Mouse (Mus musculus) thymus, postnatal 10 days (tissue): ENCODE data around the gene Palld.

Experiments
- DNase-seq, 2 experiments: peaks; one replicate each; pipeline ENCODE4 v3.0.0; 2021; ENCODE audit warnings: low spot score in 2 of 2

Palld gene

DNA sequence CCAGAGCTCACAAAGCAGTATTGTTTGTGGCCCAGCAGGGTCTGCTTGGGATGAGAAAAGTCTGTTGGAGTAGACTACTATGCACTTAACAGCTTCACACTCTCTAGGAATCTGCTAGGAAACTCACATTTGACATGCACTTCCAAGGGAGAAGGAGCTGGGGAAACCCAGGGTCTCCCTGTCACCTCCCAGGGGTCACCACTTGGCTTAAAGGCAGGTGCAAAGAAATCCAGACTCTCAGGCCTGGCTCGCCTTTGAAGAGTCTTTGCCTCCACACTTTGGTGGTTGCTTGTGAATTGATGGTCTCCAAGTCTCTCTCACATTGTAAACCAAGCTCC is 272.9 kb downstream of the Palld start:
- DNase-seq: no peak

DNA sequence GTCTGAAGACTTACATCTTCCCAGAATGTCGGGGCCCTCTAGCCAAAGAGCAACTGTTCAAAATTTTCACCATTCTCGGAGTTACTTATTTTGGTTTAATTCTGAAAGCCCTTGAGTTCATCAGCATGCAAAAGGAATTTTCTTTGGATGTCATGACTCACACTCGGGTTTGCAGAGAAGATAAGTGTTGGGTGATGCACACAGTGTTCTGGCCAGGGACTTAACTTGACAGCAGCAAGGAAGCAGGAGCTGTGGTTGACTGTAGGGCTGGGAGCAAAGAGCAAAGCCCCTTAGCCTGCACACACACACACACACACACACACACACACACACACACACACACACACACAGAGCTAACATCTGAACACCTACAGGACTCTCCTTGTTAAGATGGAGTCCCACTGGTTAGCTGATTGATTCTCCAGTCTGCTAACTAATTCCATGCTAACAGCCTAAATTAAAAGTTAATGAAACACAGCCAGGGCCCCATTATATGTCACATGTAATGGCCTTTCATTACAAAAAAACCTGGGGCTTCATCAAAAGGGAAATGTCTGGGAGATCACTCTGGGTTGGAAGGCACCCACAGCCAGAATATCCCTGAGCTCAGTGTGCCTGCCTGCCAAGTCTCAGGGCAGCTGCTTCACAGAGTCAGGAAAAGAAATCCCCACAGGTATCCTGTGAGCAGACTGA is 273.4 kb downstream of the Palld start:
- no peak for DNase-seq

DNA sequence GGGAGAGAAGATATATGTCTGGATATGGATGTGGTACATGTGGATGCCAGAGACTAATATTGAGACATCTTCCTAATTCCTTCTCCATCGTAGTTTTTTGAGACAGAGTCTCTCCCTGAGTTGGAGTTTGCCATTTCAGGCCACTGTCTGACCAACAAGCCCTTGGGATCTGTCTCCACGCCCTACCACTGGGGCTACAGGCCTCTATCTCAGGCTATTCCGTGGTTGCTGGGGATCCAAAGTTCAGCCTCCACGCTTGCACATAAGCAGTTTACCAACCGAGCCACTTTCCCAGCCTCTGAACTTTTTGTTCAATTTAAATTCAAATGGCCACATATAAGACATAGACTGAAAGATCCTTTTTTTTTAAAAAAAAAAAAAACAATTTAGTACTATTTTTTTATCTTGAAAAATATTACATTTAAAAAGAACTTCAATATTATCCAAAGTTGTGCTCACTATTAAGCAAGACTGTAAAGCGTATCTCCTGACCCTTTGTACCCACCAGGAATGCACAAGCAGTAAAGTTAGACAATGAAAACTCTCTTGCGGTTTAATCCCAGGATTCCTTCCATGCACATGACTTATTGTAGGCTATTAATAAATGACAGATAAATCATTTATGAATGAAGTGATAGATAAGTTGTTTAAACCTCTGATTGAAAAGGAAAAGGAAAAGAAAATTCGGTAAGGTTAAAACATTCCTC is 276.1 kb downstream of the Palld start:
- no peak for DNase-seq

DNA sequence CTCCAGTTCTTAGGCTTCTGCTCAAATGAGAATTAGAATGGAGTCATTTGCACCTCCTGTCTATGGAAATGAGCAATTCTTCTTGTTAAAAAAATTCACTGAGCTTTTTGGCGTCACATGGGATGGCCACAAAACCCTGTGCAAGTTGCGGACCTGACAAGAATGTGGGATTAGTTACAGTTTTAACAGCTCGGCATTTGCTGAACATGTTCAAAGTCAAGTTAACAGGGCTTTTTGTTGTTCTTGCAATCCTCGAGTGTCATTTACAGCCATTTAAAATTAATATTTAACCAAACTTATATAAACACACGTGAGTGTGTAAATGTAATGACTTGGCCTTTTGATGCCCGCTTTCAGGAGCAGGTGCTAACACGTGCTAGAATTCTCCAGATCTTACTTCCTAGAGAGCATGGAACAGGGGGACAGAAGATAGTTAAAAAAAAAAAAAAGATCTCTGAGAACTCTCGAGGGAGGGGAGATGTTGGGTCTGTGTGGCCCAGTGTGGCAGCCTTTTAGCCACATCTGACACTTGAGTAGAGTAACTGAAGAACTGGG is 276.8 kb downstream of the Palld start:
- DNase-seq: no peak

DNA sequence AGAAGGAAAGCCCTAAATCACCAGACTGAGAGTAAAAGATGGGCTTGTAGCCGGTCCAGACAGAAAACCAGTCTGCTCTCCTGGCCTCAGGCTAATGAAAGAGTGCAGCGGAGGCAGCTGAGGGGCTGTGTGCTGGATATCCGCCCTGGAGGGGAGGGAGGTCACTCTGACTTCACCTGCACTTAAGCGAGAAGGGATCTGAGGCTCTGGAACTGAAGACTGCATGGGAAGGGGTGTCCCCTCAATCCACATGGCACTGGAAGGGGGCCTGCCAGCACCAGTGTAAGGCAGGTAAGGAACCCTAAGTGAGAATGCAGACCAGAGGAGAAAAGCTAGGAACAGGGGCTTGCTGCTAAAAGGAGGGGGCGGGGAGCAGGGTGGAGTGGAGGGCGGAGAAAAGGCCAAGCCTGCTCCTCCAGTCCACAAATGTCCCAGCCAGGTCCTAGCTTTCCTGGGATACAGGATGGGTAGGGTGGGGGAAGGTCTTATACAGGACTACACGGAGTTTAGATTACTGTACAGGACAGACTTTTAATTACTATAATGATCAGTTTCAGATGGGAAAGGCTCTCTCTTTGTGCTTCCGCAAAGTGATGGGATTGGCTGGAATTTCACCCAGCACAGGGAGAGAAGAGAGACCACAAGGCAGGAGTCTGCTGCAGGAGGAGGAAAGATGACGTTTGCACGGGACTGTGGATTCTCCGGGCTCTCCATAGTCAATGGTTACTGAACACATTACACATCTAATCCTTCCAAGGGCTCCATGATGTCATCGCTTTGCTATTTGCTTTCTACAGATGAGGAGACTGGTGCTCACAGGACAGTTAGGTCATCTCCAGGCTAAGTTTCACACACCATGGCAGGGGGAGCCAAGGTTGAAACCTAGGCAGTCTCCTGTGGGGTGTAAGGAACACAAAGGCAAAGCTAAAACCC is 278.7 kb downstream of the Palld start:
- DNase-seq: no peak

DNA sequence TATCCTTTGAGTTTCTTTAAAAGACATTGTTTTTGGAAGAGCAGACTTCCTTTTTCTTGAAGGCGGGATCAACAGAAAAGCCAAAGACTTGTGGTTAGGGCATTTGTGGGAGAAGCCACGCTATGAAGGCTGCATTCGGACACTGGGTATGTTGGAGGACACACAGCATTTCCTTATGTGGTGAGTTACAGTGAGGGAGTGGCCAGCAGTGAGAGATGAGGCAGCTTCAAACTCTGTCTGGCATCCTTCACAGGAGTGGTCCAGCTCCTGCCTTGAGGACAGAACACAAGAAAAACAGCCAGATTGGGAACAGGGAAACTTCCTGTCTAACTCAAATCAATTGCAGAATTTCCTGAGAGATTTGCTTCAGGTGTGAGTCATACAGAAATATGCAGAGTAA is 281.2 kb downstream of the Palld start:
- no peak for DNase-seq

DNA sequence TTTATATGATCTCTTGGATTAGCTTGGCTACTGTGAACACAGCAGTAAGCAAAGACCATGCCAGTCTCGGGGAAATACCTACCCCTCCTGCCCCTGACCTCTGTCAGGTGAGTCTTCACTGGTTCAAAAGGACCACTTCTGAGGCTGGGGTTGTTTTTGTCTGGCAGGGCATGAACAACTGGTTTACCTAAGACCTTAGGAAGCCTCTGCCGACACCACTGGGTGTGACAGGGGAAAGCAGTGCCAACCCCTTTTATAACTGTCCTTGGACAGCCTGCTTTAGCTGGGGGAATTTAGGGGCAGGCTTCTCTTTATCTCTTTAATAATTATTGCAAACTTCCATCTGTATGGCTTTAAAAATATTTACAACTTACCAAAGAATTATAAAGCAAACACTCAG is 284.8 kb downstream of the Palld start:
- no peak for DNase-seq

DNA sequence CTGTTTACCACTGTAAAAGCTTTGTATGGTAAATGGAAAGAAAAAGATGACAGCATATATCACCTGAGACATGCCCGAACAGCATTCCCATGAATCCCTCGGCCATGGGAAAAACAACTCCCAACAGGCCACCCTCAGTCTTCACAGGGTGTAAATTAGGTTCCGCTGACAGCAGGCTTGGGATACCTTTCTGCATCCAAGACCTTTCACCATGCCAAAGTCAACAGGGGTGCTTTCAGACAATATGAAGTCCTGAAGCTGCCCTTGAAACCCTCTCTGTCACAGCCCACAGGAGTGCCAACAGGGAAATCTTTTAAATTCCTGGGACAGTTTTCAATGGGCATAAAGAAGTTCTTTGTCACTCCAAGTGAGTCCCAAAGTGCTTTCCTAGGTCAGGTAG is 285.4 kb downstream of the Palld start:
- DNase-seq: no peak

DNA sequence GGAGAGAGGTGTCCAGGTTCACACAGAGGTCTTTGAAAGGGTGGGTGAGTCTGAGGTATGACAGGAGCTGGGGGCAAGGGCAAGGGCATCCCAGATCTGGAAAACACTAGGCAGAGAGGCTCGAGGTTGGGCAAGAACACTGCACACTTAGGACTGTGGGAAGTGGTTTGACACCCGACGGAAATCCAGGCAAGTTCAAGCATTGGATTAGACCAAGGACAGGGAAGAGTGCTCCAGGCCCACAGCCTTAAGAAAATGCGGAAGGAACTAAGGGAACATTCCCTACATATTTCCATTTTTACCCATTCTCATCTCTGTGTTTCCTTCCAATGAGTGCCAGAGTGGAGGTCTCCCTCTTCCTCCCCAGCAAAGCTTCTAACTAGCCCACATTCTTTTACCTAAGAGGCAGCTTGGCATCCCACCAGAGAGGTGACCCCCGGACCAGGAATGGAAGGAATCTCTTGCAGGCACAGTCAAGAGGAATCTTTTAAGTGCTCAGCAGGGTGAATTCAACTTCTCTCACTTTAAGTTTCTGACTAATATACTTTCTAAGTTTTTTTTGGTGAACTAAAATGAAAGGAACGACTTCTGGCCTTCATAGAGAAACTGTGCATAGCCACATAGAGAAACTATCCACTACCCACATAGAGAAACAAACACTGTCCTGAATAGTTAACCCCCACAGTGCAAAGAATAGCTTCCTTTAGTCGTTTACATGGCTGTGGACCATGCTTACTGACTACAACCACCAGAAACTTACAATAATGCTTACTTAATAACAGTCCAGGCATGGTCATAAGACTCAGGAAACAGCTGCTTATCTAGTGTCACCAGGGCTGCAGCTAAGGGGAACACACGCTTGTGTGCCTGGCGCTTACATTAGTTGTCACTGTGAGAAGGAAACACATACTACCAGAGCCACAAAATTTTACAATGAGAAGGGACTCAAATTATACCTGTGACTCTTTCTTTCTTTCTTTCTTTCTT is 286.5 kb downstream of the Palld start:
- DNase-seq: no peak

DNA sequence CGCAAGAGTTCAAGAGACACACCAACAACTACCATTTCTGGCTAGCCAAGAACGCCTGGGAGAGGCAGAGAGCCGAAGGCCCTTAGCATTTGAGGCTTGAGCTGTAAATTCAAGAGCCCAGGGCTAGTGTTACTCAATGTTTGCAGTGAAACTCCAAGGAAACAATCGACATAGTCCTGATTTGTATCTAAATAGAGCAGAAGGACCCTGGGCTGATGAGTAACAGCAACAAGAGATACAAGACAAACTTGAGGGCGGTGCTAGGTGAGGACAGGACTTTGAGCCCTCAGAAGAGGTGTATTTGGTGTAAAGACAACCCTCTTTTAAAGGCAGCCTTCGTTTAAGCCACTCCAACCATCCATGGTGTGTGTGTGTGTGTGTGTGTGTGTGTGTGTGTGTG is 290.7 kb downstream of the Palld start:
- no peak for DNase-seq

DNA sequence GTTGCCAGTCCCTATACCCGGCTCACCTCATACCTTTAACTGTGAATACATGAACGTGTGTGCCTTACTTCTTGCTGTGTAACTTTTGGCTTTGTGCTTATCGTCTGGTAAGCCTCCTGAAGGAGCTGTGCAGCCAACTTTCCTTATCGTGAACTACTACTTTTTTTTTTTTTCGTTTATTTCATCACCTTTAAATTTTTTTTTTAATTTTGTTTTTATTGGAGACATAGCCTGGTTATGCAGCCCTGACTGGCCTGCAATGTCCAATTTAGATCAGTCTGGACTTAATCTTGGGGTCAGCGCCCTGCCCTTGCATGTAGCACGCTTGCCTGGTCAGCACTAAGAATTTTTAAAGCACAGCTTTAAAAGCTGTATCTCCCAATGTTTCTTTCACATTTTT is 291.4 kb downstream of the Palld start:
- DNase-seq: no peak

DNA sequence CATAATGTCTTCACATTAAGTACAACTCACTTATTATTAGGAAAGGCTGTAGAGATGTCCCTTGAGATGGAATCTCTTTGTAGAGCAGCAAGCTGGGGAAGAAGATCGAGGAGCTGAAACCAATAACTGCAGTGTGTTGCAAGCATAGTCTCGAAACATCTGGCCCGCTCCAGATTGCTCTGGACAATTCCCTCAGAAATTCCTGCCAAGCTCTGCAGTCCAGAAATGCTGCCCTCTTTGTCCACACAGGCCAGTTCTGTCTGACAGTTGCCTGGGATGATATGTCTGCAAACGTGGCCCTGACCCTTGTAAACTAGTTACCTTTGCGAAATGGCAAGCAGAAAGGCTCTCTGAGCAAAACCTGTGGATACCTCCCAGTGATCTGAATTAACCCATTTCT is 291.9 kb downstream of the Palld start:
- no peak for DNase-seq

DNA sequence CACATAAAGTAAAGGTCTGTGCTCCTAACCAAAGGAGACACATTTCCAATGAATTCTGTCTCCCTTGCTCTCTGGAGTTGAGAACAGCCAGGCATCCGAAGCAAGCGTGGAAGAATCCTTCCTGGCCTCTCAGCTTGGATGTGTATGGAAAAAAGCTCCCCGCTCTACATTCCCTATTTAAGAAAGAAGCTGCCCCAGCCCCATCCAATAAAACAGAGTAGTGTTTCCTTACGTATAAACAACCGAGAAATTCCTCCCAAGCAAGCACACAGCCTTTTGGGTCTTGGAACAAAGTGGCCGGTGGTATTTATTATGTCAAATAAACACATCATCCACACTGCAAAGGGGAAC is 295.1 kb downstream of the Palld start:
- DNase-seq: no peak

DNA sequence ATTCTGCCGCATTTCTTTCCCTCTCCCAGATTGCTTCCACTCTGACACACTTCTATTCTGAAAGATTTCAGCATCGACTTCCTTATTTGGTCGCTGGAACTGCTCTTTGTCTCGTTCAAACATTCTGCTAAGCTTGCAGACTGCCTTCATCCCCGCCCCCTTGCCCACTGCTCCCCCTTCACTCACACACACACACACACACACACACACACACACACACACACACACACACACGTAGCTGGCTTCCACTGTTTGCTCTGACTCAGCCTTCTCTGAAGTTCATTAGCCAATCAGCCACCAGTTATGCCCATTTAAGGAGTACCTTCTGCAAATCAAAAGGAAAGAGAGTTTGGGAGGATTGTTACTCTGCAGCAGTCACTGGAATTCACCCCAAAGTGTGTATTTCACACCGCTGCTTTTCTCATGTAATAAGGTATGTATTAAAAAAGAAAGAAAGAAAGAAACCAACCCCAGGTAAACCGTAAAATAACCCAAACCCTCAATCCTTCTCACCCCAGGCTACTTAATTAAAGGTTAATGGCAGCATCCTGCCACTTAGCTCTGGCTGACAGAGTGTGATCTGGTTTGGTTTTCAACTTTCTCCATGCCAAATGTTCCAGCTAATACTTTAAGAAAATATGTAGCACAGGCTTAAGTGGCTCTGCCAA is 295.6 kb downstream of the Palld start:
- peak; percentile 30 to 48 for DNase-seq

DNA sequence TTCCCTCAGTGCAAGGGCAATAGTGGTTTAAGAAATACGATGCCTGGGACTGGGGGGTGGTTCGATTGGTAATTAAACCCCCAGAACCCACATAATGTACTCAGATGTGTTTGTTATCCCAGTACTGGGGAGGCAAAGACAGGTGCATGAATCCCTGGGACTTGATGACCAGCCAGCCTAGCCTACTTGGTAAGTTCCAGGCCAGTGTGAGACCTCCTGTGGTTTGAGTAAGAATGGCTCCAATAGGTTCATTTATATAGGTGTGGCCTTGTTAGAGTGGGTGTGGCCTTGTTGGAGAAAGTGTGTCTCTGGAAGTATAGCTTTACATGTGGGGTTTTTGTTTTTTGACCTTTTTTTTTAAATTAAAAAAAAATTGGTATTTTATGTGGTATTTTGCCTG is 297.6 kb downstream of the Palld start:
- no peak for DNase-seq

DNA sequence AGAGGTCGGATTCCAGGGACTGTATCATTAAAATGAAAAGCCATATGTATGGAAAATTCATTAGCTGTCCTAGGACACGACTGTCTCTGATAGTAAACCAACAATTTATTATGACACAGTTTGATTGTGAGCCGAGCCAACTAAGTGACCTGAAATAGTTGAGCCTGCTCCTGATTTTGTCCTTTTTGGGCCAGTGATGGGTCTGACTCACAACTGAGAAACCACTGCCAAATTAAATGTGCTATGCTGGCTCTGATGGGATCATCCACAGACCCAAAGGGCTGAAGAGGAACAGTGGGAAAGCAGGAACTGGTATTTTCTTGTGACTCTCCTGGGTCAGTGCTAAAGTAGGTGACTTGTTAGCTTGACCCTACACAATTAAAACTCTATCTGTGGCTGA is 305.6 kb downstream of the Palld start:
- DNase-seq: no peak

DNA sequence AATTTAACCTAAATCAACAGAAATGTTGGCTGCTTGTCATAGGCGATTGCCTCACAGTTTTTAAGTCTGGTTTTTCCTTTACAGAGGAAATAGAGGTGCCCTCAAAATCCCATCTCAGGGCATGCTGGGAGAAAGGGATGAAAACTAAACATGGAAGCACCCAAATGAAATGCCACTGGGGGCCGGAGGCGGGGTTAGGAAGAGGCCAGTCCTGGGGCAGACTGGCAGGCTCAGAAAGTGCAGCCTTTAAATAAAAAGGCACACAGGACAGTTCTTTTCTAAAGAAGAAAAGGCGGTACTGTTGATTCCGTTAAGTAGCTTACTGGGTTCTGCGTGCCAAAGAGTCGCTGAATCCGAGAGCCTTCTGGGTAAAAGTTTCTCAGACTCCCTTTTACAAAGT is 311.0 kb downstream of the Palld start:
- no peak for DNase-seq

DNA sequence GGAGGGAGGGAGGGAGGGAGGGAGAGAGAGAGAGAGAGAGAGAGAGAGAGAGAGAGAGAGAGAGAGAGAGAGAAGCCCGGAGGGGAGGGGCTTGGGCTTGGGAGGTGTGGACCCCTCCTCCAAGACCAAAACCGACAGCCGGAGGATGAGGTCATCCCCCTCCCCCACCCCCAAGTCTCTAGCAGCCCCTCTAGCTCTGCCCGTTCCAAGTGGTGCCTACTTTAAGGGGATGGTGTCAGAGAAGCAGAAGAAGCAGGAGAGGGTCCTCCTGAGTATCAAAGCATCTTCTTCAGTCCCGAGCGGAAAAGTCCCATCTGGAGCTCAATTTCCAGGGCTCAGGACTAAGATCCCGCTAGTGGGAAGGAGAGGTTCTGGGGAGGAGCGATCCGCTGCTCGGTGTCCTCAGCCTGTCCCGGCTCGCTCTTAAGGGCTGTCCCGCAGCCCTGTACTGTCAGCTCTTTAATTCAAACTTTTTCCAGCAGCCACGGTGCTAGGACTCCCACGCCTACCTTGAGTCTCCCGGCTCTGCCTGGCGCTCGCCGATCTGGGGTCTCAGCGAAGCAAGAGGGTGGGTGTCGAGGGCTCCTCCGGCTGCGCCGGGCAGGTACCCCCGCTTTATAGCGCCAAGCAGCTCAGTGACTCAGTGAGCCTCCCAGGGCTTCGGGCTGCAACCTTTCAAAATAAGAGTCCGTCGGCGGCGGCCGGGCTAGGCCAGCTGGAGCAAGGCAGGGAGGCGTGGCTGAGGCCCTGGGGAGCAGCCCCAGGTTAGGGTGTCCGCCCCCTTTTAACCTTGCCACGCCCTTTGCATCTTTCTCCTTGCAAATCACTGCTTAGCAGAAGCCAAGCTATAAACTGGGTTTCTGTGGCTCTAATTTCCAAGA is 311.7 kb downstream of the Palld start:
- peak; percentile 67 to 73 for DNase-seq

DNA sequence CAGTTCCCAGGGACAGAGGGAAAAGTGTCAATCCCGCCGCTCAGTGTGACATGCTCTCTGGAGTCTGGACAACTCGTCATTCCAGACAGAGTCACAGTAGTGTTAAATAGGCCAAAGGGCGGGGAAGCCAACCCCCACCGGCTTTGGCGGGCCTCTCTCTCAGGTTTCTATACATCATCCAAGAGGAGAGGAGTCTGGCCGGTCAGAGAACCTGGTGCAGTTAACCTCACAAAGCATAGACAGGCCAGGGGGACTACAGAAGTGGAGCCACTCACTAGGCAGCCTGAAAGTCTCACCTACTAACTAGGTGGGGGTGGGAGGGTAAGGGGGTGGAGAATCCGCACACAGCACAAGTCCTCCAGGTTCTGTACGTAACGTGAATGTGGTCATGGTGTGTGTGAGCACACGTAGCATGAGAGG is 312.5 kb downstream of the Palld start:
- DNase-seq: no peak

DNA sequence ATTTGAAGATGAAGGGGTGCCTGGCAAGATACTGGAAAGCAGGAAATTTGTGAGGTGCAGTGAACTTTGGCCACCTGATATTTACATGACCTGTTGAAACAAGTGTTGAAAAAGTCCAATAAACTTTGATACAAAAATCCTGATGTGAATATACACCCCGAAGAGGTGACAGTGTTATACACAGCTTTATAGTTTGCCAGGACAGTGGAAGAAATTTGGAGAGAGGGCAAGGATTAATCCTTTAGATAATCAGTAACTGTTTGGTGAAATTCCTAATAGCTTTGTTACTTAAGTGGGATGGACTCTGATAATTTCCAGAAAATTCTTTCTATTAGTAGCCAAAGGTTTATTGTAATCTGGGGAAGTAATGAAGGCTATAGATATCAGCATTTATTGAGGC is 314.2 kb downstream of the Palld start:
- no peak for DNase-seq
